Mouse (Mus musculus) embryonic stem cell, embryonic (primary cell): ENCODE measurements around the gene Mtmr3.

Experiments used
- CTCF ChIA-PET, 4 experiments: fragments of 300-600 bp in 2 of 4; fragments of 350-600 bp in 2 of 4; sonication (Branson Sonifier 250); formaldehyde crosslinking; loops; one replicate each; lab custom pipeline; 2022; ENCODE audit warnings: inconsistent platforms in 2 of 4; lab: Charles Lee
- POLR2A ChIA-PET, 4 experiments: fragments of 300-600 bp in 2 of 4; fragments of 350-600 bp in 2 of 4; sonication (Branson Sonifier 250); formaldehyde crosslinking; loops; one replicate each; lab custom pipeline; 2022; ENCODE audit warnings: antibody characterized with exemption in 4 of 4, inconsistent platforms in 1 of 4; lab: Charles Lee

Gene Mtmr3

GRCm38 (mm10) chr11:4565545-4565944 is 29.1 kb downstream of the Mtmr3 start:
- POLR2A ChIA-PET: interaction anchor here in 1 of 4 experiments (1.4 kb wide), 1 partner anchor 11 kb away, joined by 3 read pairs; no protein-coding TSS in a partner anchor
- CTCF ChIA-PET: no interaction called here

GRCm38 (mm10) chr11:4553274-4554063 is 41.2 kb downstream of the Mtmr3 start:
- ChIA-PET CTCF (no interaction called here), POLR2A (interaction anchor here in 1 of 4 experiments (1.1 kb wide), 1 partner anchor 41 kb away, joined by 3 read pairs; no protein-coding TSS in a partner anchor)

DNA sequence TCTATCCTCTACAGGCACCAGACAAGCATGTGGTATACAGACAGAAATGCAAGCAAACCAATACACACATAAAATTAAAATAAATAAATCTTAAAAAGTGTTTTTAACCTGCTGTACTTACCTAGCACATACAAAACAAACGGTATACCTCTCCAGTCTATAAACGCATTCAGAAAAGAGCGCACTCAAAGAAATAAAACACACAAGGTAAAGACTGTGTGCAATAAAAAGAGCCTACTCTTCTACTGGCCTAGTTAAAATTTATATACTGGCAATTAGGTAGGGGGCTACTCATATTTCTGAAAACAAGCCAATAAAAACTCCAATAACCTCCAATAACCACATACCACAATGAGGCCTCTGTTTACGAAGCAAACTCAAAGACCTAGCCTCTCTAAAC is 47.1 kb downstream of the Mtmr3 start:
- POLR2A ChIA-PET: interaction anchor here in 1 of 4 experiments (0.7 to 0.9 kb wide), 2 partner anchors 15 to 16 kb away, joined by 3 to 4 read pairs; no protein-coding TSS in a partner anchor
- CTCF ChIA-PET: no interaction called here

GRCm38 (mm10) chr11:4545976-4546375 is 48.7 kb downstream of the Mtmr3 start:
- CTCF ChIA-PET: interaction anchor here in 1 of 4 experiments (0.6 kb wide), 1 partner anchor 613 kb away, joined by 6 read pairs; no protein-coding TSS in a partner anchor

GRCm38 (mm10) chr11:4545401-4545800 is 49.3 kb downstream of the Mtmr3 start:
- CTCF ChIA-PET: interaction anchor here in 3 of 4 experiments (0.6 to 0.9 kb wide), 3 partner anchors 36 to 613 kb away, joined by 3 to 6 read pairs (median 4); no protein-coding TSS in a partner anchor
- POLR2A ChIA-PET: interaction anchor here in 2 of 4 experiments (0.6 to 1.7 kb wide), 6 partner anchors 13 to 333 kb away, joined by 3 to 4 read pairs (median 3); no protein-coding TSS in a partner anchor

More at GRCm38 (mm10) chr11:4545976-4546375, 48.7 kb downstream of the Mtmr3 start:
- POLR2A ChIA-PET: interaction anchor here in 2 of 4 experiments (0.6 to 1.7 kb wide), 6 partner anchors 12 to 333 kb away, joined by 3 to 4 read pairs (median 3); no protein-coding TSS in a partner anchor

GRCm38 (mm10) chr11:4544627-4544921 is 50.1 kb downstream of the Mtmr3 start:
- ChIA-PET POLR2A (interaction anchor here in 1 of 4 experiments (0.6 kb wide), 1 partner anchor 592 kb away, joined by 4 read pairs; no protein-coding TSS in a partner anchor), CTCF (interaction anchor here in 1 of 4 experiments (0.9 kb wide), 1 partner anchor 37 kb away, joined by 3 read pairs; no protein-coding TSS in a partner anchor)

DNA sequence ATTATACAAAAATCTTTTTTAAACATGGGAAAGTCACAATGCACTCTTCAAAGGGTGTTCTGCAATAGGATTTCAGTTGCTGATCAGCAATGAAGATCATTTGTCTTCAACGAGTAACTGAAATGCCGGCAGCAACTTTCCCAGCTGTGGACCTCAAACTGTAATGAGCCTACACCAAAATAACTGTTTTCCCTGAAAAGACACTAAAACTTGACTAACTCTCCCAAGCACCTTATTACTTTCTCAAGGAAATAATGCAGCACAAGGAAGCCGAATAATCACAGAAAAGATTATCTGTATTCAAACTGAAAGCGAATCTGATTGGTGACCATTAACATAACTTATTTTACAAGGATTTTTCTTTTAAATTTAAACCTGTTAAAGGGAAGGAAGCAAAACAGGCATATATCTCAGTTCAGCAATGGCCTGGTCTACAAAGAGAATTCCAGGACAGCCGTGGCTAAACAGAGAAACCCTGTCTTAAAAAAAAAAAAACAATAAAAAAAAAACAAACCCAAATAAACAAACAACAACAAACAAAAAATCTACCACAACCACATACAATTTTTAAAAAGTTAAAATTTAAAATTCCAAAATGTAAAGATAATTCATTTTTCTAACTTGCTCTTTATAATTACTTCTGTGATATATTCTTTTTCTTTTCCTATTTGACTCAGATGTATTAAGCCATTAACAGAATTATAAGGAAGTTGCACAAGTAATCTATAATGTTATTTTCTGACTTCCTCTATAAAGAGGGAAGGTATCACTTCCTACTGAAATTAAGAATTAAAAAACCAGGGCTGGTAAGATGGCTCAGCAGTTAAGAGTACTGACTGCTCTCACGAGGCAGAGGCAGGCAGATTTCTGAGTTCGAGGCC is 50.7 kb downstream of the Mtmr3 start:
- POLR2A ChIA-PET: interaction anchor here in 2 of 4 experiments (0.6 to 1.1 kb wide), 2 partner anchors 50 to 592 kb away, joined by 3 to 4 read pairs; no protein-coding TSS in a partner anchor
- CTCF ChIA-PET: interaction anchor here in 1 of 4 experiments (1.0 kb wide), 1 partner anchor 339 kb away, joined by 4 read pairs; no protein-coding TSS in a partner anchor

DNA sequence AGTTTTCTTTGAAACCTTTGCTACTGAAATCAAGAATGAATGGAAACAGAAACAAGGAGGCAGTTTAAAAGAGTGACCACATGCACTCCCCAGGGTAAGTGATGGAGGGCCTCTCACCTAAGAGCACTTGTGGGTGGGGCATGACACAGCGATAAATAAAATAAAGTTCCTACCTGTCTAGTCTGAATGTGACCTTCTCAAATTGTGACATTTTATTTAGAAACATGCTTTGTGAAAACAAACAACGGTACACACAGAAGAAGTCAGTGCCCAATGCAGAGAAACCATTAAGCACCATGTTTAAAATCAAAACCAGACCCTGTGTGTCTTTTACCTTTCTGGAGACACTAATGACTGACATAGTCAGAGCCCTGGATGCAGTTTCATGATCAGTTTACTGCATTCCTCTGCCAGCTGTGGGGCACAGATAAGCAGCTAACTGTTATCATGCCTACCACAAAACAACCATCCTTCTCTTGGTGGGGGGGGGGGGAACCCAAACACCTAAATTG is 51.6 kb downstream of the Mtmr3 start:
- CTCF ChIA-PET: interaction anchor here in 2 of 4 experiments (0.6 to 1.0 kb wide), 2 partner anchors 293 to 340 kb away, joined by 4 to 7 read pairs; no protein-coding TSS in a partner anchor
- POLR2A ChIA-PET: interaction anchor here in 3 of 4 experiments (0.6 to 1.1 kb wide), 3 partner anchors 31 to 412 kb away, joined by 3 to 6 read pairs (median 3); no protein-coding TSS in a partner anchor

GRCm38 (mm10) chr11:4536645-4537044 is 58.0 kb downstream of the Mtmr3 start:
- CTCF ChIA-PET: no interaction called here

DNA sequence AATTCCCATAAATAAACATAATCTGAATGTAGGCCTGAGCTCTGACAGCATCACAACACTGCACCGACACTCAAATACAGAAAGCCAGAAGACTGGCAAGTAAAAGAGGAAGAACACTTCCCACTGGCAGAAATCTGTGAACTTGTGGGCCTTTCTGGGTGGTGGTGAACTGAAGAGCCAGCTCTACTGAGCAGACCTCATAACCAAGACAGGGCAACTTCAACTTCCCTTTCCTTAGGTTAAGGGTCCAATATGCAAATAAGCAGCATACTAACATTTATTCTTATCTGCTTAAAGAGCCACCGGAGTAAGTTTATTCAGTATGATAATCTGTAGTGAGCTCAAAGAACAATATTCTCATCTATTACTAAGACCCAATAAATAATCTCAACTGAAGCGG is 67.5 kb downstream of the Mtmr3 start:
- ChIA-PET POLR2A (interaction anchor here in 3 of 4 experiments (0.5 to 1.7 kb wide), 6 partner anchors 14 to 447 kb away, joined by 3 to 4 read pairs (median 3); partner anchors contain the start of gene Mtmr3 (in 1 of the 3)), CTCF (interaction anchor here in 1 of 4 experiments (1.0 kb wide), 1 partner anchor 268 kb away, joined by 4 read pairs; no protein-coding TSS in a partner anchor)

More at GRCm38 (mm10) chr11:4536645-4537044, 58.0 kb downstream of the Mtmr3 start:
- POLR2A ChIA-PET: no interaction called here

DNA sequence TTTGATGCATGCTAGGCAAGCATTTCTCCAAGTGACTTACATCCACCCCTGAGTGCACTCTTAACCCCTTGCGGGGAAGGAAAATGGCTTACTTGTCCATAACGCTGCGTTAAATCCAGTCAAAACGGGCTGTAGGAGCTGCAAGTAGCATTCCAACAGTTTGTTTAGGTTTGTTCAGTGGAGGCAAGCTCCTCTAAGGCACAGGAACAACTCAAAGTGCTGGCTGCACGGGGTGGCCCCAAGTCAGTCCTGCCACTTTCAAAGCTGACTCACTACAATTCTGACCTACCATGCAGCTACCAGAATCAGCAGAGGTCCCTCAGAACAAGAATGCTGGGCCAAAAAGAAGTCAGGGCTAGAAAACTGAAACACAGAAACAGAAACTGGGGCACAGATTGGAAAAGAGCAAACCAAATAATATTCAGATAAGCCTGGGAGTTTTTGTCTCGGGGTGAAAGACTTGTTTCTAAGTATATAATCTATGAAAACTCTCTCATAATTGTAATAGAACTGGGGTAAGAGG is 72.5 kb downstream of the Mtmr3 start:
- ChIA-PET POLR2A (interaction anchor here in 2 of 4 experiments (0.8 to 1.2 kb wide), 3 partner anchors 16 to 361 kb away, joined by 3 to 4 read pairs (median 3); no protein-coding TSS in a partner anchor), CTCF (no interaction called here)

DNA sequence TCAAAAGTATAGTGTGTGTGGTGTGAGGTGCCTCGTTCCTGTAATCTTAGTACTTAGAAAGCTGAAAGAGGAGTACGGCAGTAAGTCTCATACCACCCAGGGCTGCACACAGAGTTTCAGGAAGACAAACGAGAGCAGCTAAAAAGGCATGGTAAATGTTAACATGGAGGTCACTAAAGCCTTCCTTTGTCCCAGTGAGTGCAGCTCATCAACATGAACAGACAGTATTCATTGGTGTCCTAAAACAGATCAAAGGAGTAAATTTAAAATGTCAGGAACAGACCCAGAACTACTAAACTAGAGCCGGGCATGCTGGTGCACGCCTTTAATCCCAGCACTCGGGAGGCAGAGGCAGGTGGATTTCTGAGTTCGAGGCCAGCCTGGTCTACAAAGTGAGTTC is 75.7 kb downstream of the Mtmr3 start:
- POLR2A ChIA-PET: interaction anchor here in 3 of 4 experiments (0.6 to 2.7 kb wide), 19 partner anchors 7 to 401 kb away, joined by 3 to 11 read pairs (median 3); no protein-coding TSS in a partner anchor
- CTCF ChIA-PET: interaction anchor here in 2 of 4 experiments (0.5 to 0.6 kb wide), 2 partner anchors 10 to 103 kb away, joined by 3 to 10 read pairs; no protein-coding TSS in a partner anchor

GRCm38 (mm10) chr11:4507421-4507820 is 87.2 kb downstream of the Mtmr3 start:
- CTCF ChIA-PET: interaction anchor here in 1 of 4 experiments (0.6 kb wide), 1 partner anchor 36 kb away, joined by 3 read pairs; no protein-coding TSS in a partner anchor
- POLR2A ChIA-PET: interaction anchor here in 1 of 4 experiments (1.4 kb wide), 1 partner anchor 10 kb away, joined by 3 read pairs; no protein-coding TSS in a partner anchor

- CTCF ChIA-PET: no interaction called here
- POLR2A ChIA-PET: interaction anchor here in 3 of 4 experiments (0.6 to 1.4 kb wide), 5 partner anchors 9 to 189 kb away, joined by 3 to 7 read pairs (median 3); no protein-coding TSS in a partner anchor
Measured at GRCm38 (mm10) chr11:4506486-4506885, 88.2 kb downstream of the Mtmr3 start.

- POLR2A ChIA-PET: interaction anchor here in 2 of 4 experiments (0.7 to 0.9 kb wide), 3 partner anchors 9 to 305 kb away, joined by 3 to 4 read pairs (median 3); no protein-coding TSS in a partner anchor
- CTCF ChIA-PET: no interaction called here
Measured at GRCm38 (mm10) chr11:4502206-4502605, 92.5 kb downstream of the Mtmr3 start.

GRCm38 (mm10) chr11:4500826-4501225 is 93.8 kb downstream of the Mtmr3 start:
- POLR2A ChIA-PET: interaction anchor here in 1 of 4 experiments (1.0 to 1.5 kb wide), 3 partner anchors 8 to 219 kb away, joined by 3 read pairs; no protein-coding TSS in a partner anchor
- CTCF ChIA-PET: interaction anchor here in 3 of 4 experiments (0.6 to 0.7 kb wide), 3 partner anchors 87 to 711 kb away, joined by 3 to 8 read pairs (median 4); no protein-coding TSS in a partner anchor

GRCm38 (mm10) chr11:4500261-4500660 is 94.4 kb downstream of the Mtmr3 start:
- ChIA-PET POLR2A (interaction anchor here in 2 of 4 experiments (0.6 to 1.5 kb wide), 4 partner anchors 8 to 220 kb away, joined by 3 to 5 read pairs (median 3); no protein-coding TSS in a partner anchor), CTCF (interaction anchor here in 2 of 4 experiments (0.6 to 0.7 kb wide), 3 partner anchors 80 to 711 kb away, joined by 3 to 8 read pairs (median 3); no protein-coding TSS in a partner anchor)
